Mouse (Mus musculus) myocyte (in vitro differentiated cells): ENCODE measurements around the gene Chrdl2.

Source experiments
- POLR2A ChIP-seq: IDR thresholded peaks from one replicate; pipeline ENCODE4 v1.6.1; 2011; ENCODE audit warnings: low read depth, mild to moderate bottlenecking, control low read depth, moderate library complexity; ENCODE audit not compliant: insufficient read length
- TCF12 ChIP-seq: IDR thresholded peaks from one replicate; pipeline ENCODE4 v1.6.1; 2011; ENCODE audit warnings: mild to moderate bottlenecking, control low read depth; ENCODE audit not compliant: poor library complexity, insufficient read depth, severe bottlenecking
- TCF3 ChIP-seq: IDR thresholded peaks from one replicate; pipeline ENCODE4 v1.6.1; 2011; ENCODE audit warnings: low read depth, control low read depth; ENCODE audit not compliant: insufficient read length
- USF1 ChIP-seq: IDR thresholded peaks from one replicate; pipeline ENCODE4 v1.6.1; 2011; ENCODE audit warnings: low read depth, mild to moderate bottlenecking, control low read depth, moderate library complexity

- TF ChIP-seq POLR2A: no peak
- TF ChIP-seq TCF12: no peak
- TF ChIP-seq TCF3: no peak
- TF ChIP-seq USF1: no peak
These were observed 8.2 kb downstream of the Chrdl2 start for GRCm38 (mm10) chr7:100014123-100014600.
